Mouse (Mus musculus) G1E (cell line): ENCODE results near the gene Cubn. TPM values are rescaled to one million over a fixed set of nuclear protein-coding genes. Genes with fewer than 3 reads are reported as not detected.

ENCODE experiments used
- ATAC-seq: 2 replicates; pipeline ENCODE4 v1.8.0; 2016; ENCODE audit warnings: mild to moderate bottlenecking; ENCODE audit not compliant: insufficient number of reproducible peaks, poor library complexity, low FRiP score, severe bottlenecking; ENCODE audit errors: extremely low read depth
- DNase-seq: peaks from one replicate; pipeline ENCODE4 v3.0.0; 2012; ENCODE audit warnings: low spot score
- H3K27me3 ChIP-seq: 2 replicates; pipeline ENCODE4 v1.6.1; 2012; ENCODE audit warnings: mild to moderate bottlenecking, low read length, inconsistent platforms; ENCODE audit not compliant: insufficient read depth
- H3K36me3 ChIP-seq: replicated peaks from 2 replicates; pipeline ENCODE3; 2012; ENCODE audit warnings: mild to moderate bottlenecking, inconsistent platforms
- H3K4me1 ChIP-seq: 2 replicates; pipeline ENCODE4 v1.6.1; 2012; ENCODE audit warnings: low read depth, low read length, inconsistent platforms, mixed read lengths; ENCODE audit not compliant: insufficient read depth
- H3K4me3 ChIP-seq: 2 replicates; pipeline ENCODE4 v1.5.1; 2012; ENCODE audit warnings: low read depth, mild to moderate bottlenecking, inconsistent platforms, low read length, moderate library complexity, mixed read lengths
- H3K9me3 ChIP-seq: replicated peaks from 2 replicates; pipeline ENCODE4 v1.6.1; 2012; ENCODE audit warnings: inconsistent platforms
- CTCF ChIP-seq: IDR thresholded peaks from 2 replicates; pipeline ENCODE4 v1.5.1; 2012; ENCODE audit warnings: low read depth, low read length, inconsistent platforms, mixed read lengths
- GATA1 ChIP-seq: IDR thresholded peaks from 2 replicates; pipeline ENCODE4 v1.6.1; 2012; ENCODE audit warnings: borderline replicate concordance, low read length, inconsistent platforms, mixed read lengths
- GATA2 ChIP-seq: IDR thresholded peaks from 2 replicates; pipeline ENCODE4 v1.6.1; 2012; ENCODE audit warnings: low read depth, low read length, inconsistent platforms, borderline replicate concordance
- POLR2AphosphoS5 ChIP-seq: IDR thresholded peaks from 2 replicates; pipeline ENCODE4 v1.6.1; 2012; ENCODE audit warnings: low read depth, low read length, inconsistent platforms; ENCODE audit not compliant: insufficient replicate concordance
- TAL1 ChIP-seq: conservative IDR thresholded peaks from 2 replicates; pipeline ENCODE4 v1.6.1; 2012; ENCODE audit warnings: low read depth, low read length, inconsistent platforms, mixed read lengths
- polyA plus RNA-seq: library from polyadenylated mRNA; stranded (reverse); fragments of >175 nt; gene quantifications from 2 replicates; pipeline ENCODE4 v1.2.3, GENCODE M21; 2012
- total RNA-seq, 2 experiments: library from RNA; stranded (forward) in 1 of 2; stranded (reverse) in 1 of 2; fragments of 200-1000 nt in 1 of 2; fragments of >200 nt in 1 of 2; fragmentation: Nextera tagmentation in 1 of 2; gene quantifications; 2 replicates each; pipeline ENCODE4 v1.2.3; 2014 to 2017

The Cubn gene
- total and polyA plus RNA-seq, 3 experiments, result 0.16 TPM; not detected in 2

- Histone ChIP-seq H3K36me3 (peaks cover 8% of the 10 kb centered on the region), H3K9me3 (no peaks in the 10 kb centered on the region), H3K27me3 (no peaks in the 10 kb centered on the region), H3K4me3 (no peak overlapping the region), H3K4me1 (peaks cover 26% of the 10 kb centered on the region)
- DNase-seq (no peak), ATAC-seq (no peak)
- TF ChIP-seq GATA2 (no peak), POLR2AphosphoS5 (no peak), CTCF (no peak), TAL1 (no peak), GATA1 (no peak)
Measured at GRCm38 (mm10) chr2:13522106-13522505, 30.5 kb upstream of the Cubn start.

GRCm38 (mm10) chr2:13514949-13515348 is 23.3 kb upstream of the Cubn start:
- no peaks in the 10 kb centered on the region for H3K9me3 ChIP-seq
- H3K4me1 ChIP-seq, result no peaks in the 10 kb centered on the region
- peaks cover 22% of the 10 kb centered on the region for H3K36me3 ChIP-seq
- ATAC-seq (no peak), DNase-seq (no peak)
- no peaks in the 10 kb centered on the region for H3K27me3 ChIP-seq
- H3K4me3 ChIP-seq, result no peak overlapping the region
- no peak for TF ChIP-seq GATA2
- TF ChIP-seq POLR2AphosphoS5, result no peak
- no peak for TF ChIP-seq GATA1
- TF ChIP-seq CTCF, result no peak
- no peak for TF ChIP-seq TAL1

- TF ChIP-seq GATA2 (no peak), GATA1 (no peak), CTCF (no peak), TAL1 (no peak), POLR2AphosphoS5 (no peak)
Measured at GRCm38 (mm10) chr2:13502717-13503116, 11.1 kb upstream of the Cubn start.

GRCm38 (mm10) chr2:13501553-13501952 is 9.9 kb upstream of the Cubn start:
- ATAC-seq, result no peak
- H3K9me3 ChIP-seq, result no peaks in the 10 kb centered on the region
- no peak for TF ChIP-seq GATA2
- no peak for TF ChIP-seq CTCF

More at GRCm38 (mm10) chr2:13502717-13503116, 11.1 kb upstream of the Cubn start:
- Histone ChIP-seq H3K36me3 (no peaks in the 10 kb centered on the region), H3K4me3 (no peak overlapping the region), H3K27me3 (peaks cover 4% of the 10 kb centered on the region; the same call in 1 of the 2 replicates), H3K4me1 (peaks cover 6% of the 10 kb centered on the region), H3K9me3 (no peaks in the 10 kb centered on the region)
- ATAC-seq, result no peak
- no peak for DNase-seq

GRCm38 (mm10) chr2:13500298-13500999 is 8.8 kb upstream of the Cubn start:
- TF ChIP-seq GATA2 (no peak), CTCF (no peak), POLR2AphosphoS5 (no peak), TAL1 (no peak), GATA1 (no peak)
- Histone ChIP-seq H3K27me3 (peaks cover 4% of the 10 kb centered on the region; the same call in 1 of the 2 replicates), H3K9me3 (no peaks in the 10 kb centered on the region), H3K4me1 (peaks cover 6% of the 10 kb centered on the region), H3K4me3 (no peak overlapping the region), H3K36me3 (no peaks in the 10 kb centered on the region)
- DNase-seq, result no peak
- no peak for ATAC-seq

More at GRCm38 (mm10) chr2:13501553-13501952, 9.9 kb upstream of the Cubn start:
- Histone ChIP-seq H3K4me1 (peaks cover 6% of the 10 kb centered on the region), H3K27me3 (peaks cover 4% of the 10 kb centered on the region; the same call in 1 of the 2 replicates), H3K4me3 (no peak overlapping the region), H3K36me3 (no peaks in the 10 kb centered on the region)
- DNase-seq, result no peak

- DNase-seq, result no peak
- peaks cover 6% of the 10 kb centered on the region for H3K4me1 ChIP-seq
- H3K4me3 ChIP-seq, result no peak overlapping the region
- ATAC-seq, result peak; percentile 80
- H3K27me3 ChIP-seq, result 0 out of 2 replicates have a peak, but pooled peaks cover 4% of the 10 kb centered on the region
- H3K36me3 ChIP-seq, result no peaks in the 10 kb centered on the region
- no peaks in the 10 kb centered on the region for H3K9me3 ChIP-seq
- TF ChIP-seq GATA1 (no peak), CTCF (no peak), TAL1 (no peak; the same call in 1 of the 2 replicates), POLR2AphosphoS5 (no peak), GATA2 (no peak)
Measured at GRCm38 (mm10) chr2:13499196-13499595, 7.6 kb upstream of the Cubn start.

- no peak for DNase-seq
- Histone ChIP-seq H3K9me3 (no peaks in the 10 kb centered on the region), H3K27me3 (peaks cover 3% of the 10 kb centered on the region; the same call in 1 of the 2 replicates), H3K36me3 (no peaks in the 10 kb centered on the region), H3K4me3 (no peak overlapping the region), H3K4me1 (peaks cover 6% of the 10 kb centered on the region)
- TF ChIP-seq TAL1 (no peak), CTCF (no peak), GATA2 (no peak), GATA1 (no peak), POLR2AphosphoS5 (no peak)
- no peak for ATAC-seq
Measured at GRCm38 (mm10) chr2:13496087-13496486, 4.5 kb upstream of the Cubn start.
